In the genomic region with DNA sequence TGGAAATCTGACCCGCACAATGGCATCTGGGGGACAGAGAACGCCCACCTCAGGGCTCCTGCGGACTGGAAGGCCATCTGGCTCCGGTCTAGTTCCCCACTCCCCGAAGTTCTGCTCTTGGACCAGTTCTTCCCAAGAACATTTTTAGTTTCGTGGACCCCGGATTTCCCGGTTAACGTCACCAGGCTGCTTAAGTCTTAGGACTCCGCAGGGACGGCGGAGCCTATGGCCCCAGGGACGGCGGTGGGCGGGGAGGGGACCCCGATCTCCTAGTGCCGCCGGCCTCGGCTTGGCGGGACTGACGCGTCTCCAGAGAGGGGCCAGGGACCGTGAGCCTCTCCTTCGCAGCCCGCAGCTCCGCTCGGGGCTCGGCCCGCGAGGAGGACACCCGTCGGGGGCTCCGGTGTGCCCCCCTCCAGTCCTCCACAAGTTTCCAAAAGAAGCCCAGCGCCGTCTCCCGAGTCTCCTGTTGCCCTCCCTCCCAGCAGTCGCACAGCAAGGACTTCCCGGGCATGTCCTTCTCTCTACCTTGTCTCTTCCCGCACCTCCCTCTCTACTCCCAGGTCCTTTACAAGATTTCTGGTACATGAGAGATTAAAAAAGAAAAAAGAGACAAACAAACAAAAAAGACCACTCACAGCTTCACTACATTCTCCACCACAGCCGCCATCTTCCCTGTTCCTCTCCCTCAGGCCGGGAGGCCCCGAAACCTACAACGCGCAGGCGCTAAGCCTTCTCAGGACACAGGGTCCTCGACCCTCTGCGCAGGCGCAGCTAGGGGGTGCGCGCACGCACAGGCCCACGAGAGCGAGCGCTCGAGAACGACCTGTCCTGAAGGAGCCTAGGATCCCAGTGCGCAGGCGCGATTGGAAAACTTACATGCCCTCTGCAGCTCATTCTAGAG, we compare ENCODE assay signal across 8 mouse cellular contexts. TPM values are rescaled to one million over a fixed set of nuclear protein-coding genes. Genes with fewer than 3 reads are reported as not detected.
DNase-seq lines count a peak whose midpoint lies in the region; ATAC-seq lines count a peak whose summit lies in the region.

No protein-coding gene starts in this region.

- WGBS in forebrain, embryonic 14.5 days, result under 1% methylated on average over 59 of the region's 59 CpGs
- under 1% methylated on average over 59 of the region's 59 CpGs for WGBS in neural tube, embryonic 15.5 days

- no peaks in the 10 kb centered on the region for H3K9me3 ChIP-seq in forebrain, embryonic 14.5 days (replicated peaks; ENCODE audit: control insufficient read depth, low read length)
- H3K9me3 ChIP-seq in neural tube, embryonic 15.5 days (replicated peaks), result no peaks in the 10 kb centered on the region

- peaks cover 22% of the 10 kb centered on the region for H3K4me1 ChIP-seq in forebrain, embryonic 14.5 days (ENCODE audit: control insufficient read depth, insufficient read depth, low read length)
- peaks cover 36% of the 10 kb centered on the region for H3K4me1 ChIP-seq in neural tube, embryonic 15.5 days

- H3K27ac ChIP-seq in forebrain, embryonic 14.5 days (ENCODE audit: low read depth, low read length), result peak overlapping the region; percentile 70
- peak overlapping the region; percentile 88 for H3K27ac ChIP-seq in neural tube, embryonic 15.5 days (replicated peaks)

- peak overlapping the region; percentile 90 for H3K9ac ChIP-seq in forebrain, embryonic 14.5 days (ENCODE audit: low read length)
- H3K9ac ChIP-seq in neural tube, embryonic 15.5 days (replicated peaks), result peak overlapping the region; percentile 85

- peak; percentile 100 for DNase-seq in ES-CJ7 (ENCODE audit: low read depth, low spot score)
- peak; percentile 99 for DNase-seq in cerebellum, adult 11 months
- peak; percentile 100 for DNase-seq in forebrain, embryonic 14.5 days (ENCODE audit: low spot score)
- DNase-seq in heart, postnatal 14 days, result peak; percentile 99 to 100
- DNase-seq in layer of hippocampus, adult 11-12 months (ENCODE audit: low spot score), result peak; percentile 99
- peak; percentile 98 to 99 for DNase-seq in lung, adult 18-20 months
- DNase-seq in testis, postnatal 14 days (ENCODE audit: low spot score), result peak; percentile 99

- no peaks in the 10 kb centered on the region for H3K27me3 ChIP-seq in forebrain, embryonic 14.5 days (replicated peaks; ENCODE audit: control insufficient read depth, insufficient read depth, low read length)
- no peaks in the 10 kb centered on the region for H3K27me3 ChIP-seq in neural tube, embryonic 15.5 days (replicated peaks)

- peak overlapping the region; percentile 98 for H3K4me3 ChIP-seq in forebrain, embryonic 14.5 days (ENCODE audit: low read depth, low read length)
- peak overlapping the region; percentile 97 for H3K4me3 ChIP-seq in neural tube, embryonic 15.5 days (replicated peaks)

- H3K36me3 ChIP-seq in forebrain, embryonic 14.5 days (ENCODE audit: control insufficient read depth, insufficient read depth, low read length), result peaks cover 10% of the 10 kb centered on the region; the same call in 1 of the 2 replicates
- peaks cover 17% of the 10 kb centered on the region for H3K36me3 ChIP-seq in neural tube, embryonic 15.5 days

- intact Hi-C loops in heart, postnatal 14 days (cut with DNase I), result no loop called here

- ATAC-seq in forebrain, embryonic 14.5 days, result peak; percentile 97
- ATAC-seq in neural tube, embryonic 15.5 days (ENCODE audit: low FRiP score), result peak; percentile 94

- H3K4me2 ChIP-seq in forebrain, embryonic 14.5 days (ENCODE audit: low read length), result peak overlapping the region; percentile 88
- peak overlapping the region; percentile 74 for H3K4me2 ChIP-seq in neural tube, embryonic 15.5 days

RNA-seq across cellular contexts. Expression of gene Dpf2, which starts 0.5 kb away (rescaled TPM):
- polyA plus RNA-seq in forebrain, embryonic 14.5 days (2014; fragmentation: Nextera tagmentation; extraction: Ambion mirVana), result 127 and 136 TPM in 2 replicates
- 100 to 1,000 TPM; 101 TPM for total RNA-seq in heart, postnatal 14 days (2021)
- 95.7 and 115 TPM in 2 replicates for polyA plus RNA-seq in neural tube, embryonic 15.5 days (2015; fragmentation: Nextera tagmentation; extraction: Ambion mirVana)

RNA-seq across cellular contexts. Expression of gene Cdc42ep2, which starts 12.3 kb away (rescaled TPM):
- 7.9 and 9.6 TPM in 2 replicates for polyA plus RNA-seq in forebrain, embryonic 14.5 days (2014; fragmentation: Nextera tagmentation; extraction: Ambion mirVana)
- 10 to 100 TPM in 1 of 2 experiments, 1 to 10 TPM in 1; 9.9 to 12.0 TPM for total RNA-seq in heart, postnatal 14 days (2021)
- 19.3 and 20.9 TPM in 2 replicates for polyA plus RNA-seq in neural tube, embryonic 15.5 days (2015; fragmentation: Nextera tagmentation; extraction: Ambion mirVana)

RNA-seq across cellular contexts. Expression of gene Tigd3, which starts 18.4 kb away (rescaled TPM):
- 7.0 and 7.1 TPM in 2 replicates for polyA plus RNA-seq in forebrain, embryonic 14.5 days (2014; fragmentation: Nextera tagmentation; extraction: Ambion mirVana)
- under 1 TPM; 0.79 to 0.93 TPM for total RNA-seq in heart, postnatal 14 days (2021)
- polyA plus RNA-seq in neural tube, embryonic 15.5 days (2015; fragmentation: Nextera tagmentation; extraction: Ambion mirVana), result 8.9 and 10.0 TPM in 2 replicates

RNA-seq across cellular contexts. Expression of gene Slc25a45, which starts 34.7 kb away (rescaled TPM):
- polyA plus RNA-seq in forebrain, embryonic 14.5 days (2014; fragmentation: Nextera tagmentation; extraction: Ambion mirVana), result 1.7 TPM in 2 replicates
- total RNA-seq in heart, postnatal 14 days (2021), result 1 to 10 TPM; 3.3 to 4.5 TPM
- polyA plus RNA-seq in neural tube, embryonic 15.5 days (2015; fragmentation: Nextera tagmentation; extraction: Ambion mirVana), result 2.0 and 3.9 TPM in 2 replicates

RNA-seq across cellular contexts. Expression of gene Frmd8, which starts 37.3 kb away (rescaled TPM):
- 13.1 and 16.0 TPM in 2 replicates for polyA plus RNA-seq in forebrain, embryonic 14.5 days (2014; fragmentation: Nextera tagmentation; extraction: Ambion mirVana)
- total RNA-seq in heart, postnatal 14 days (2021), result 10 to 100 TPM; 15.6 to 15.8 TPM
- 13.8 and 23.4 TPM in 2 replicates for polyA plus RNA-seq in neural tube, embryonic 15.5 days (2015; fragmentation: Nextera tagmentation; extraction: Ambion mirVana)

Comparison
In these comparisons a context has a peak if more than half of its experiments do, and no peak if none do; other contexts are left out.
1. Peak in every context shown above with its lines: DNase-seq, ATAC-seq, H3K4me3 ChIP-seq and H3K27ac ChIP-seq.